Mouse (Mus musculus) adrenal gland, postnatal 10 days (tissue): ENCODE data around the gene Golph3l. TPM values are rescaled to one million over a fixed set of nuclear protein-coding genes. Genes with fewer than 3 reads are reported as not detected.
"Not testable (repeated sequence)": the region's sequence is repeated elsewhere in the genome, so short reads cannot be mapped to it uniquely, and the experiment has no call there.

Experiments
- DNase-seq: peaks from one replicate; pipeline ENCODE4 v3.0.0; 2021; ENCODE audit warnings: mixed read lengths
- total RNA-seq, 2 experiments: library from RNA; stranded (reverse); gene quantifications; 2 replicates each; pipeline ENCODE4 v1.2.3; 2021

Golph3l gene
- total RNA-seq, 2 experiments from 2014 or later: 31.9 to 35.4 TPM

GRCm38 (mm10) chr3:95624628-95625503, 36.1 kb downstream of the Golph3l start, which contains the start of gene Ensa:
Gene Ensa, plus strand, starts transcription at chr3:95624993.
- DNase-seq: peak; percentile 97

DNA sequence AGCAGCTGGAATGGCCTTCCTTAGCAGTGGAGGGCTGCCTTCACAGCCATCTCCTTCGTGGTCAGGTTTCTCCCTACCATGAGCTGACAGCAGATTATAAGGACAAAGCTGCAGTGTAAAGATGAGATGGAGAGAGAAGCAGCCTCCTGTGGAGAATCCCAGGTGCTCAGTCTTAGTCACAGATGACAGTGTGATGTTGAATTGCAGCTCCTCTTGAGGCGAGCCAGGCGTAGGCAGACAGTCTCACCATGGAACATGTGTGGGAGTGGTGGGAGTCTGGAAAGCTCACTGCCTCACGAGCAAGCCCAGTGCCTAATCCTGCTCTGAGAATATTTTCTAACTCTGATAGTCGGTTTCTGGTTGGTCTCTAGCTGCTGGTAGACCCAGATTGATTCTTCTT, 39.0 kb downstream of the Golph3l start:
- no peak for DNase-seq

DNA sequence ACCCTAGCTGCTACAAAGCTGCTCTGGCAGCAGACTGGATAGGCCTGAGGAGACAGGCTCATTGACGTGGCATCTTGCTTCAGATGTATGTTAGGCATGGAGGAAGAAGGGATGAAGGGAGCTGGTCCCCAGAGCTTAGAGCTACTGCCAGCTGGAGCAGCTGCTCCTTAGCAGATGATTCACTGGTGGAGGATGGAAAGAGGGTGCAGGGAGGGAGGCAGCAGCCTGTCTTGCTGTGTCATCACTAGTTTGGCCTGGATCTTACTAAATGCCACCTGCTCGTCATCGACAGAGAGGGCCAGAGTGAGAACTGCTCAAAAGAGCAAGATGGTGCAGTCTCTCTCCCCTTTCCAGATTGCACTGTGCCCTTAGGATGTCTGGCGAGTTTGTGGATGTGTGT, 41.0 kb downstream of the Golph3l start:
- peak; percentile 35 for DNase-seq

DNA sequence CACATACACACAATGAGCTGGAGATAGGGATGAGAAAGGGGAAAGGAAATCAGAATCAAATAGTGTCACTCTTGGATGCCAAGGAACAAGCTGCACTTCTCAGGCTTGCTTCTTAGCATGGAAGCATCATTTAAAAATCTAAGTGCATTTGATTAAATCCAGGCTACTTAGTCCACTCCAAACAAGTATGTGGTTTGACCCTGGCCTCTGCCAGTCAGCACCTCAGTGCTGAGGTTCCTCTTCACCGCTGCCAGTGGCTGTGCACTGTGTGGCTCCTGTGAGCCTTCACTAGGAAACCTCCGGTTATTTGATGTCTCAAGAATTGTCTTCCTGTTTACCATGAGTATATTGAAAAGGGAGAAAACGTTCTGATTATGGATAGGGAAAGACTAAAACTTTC, 42.1 kb downstream of the Golph3l start:
- no peak for DNase-seq

DNA sequence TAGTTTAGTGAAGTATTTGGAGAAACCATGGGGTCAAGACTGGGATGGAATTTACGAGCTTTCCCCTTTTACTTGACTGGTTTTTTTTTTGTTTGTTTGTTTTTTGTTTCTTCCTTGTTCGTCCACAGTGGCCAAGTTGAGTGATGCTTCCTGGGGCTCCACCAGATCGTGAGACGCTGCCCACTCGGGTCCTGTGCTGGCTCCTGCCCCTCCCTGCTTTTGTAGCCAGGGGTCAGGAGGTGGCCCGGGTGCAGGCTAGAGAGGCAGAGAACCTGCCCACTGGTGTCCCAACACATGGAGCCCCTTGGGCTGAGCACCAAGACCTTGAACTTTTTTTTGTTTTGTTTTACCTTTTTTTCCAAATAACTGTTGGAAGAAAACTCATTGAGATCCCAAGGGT, 42.6 kb downstream of the Golph3l start:
- DNase-seq: no peak

DNA sequence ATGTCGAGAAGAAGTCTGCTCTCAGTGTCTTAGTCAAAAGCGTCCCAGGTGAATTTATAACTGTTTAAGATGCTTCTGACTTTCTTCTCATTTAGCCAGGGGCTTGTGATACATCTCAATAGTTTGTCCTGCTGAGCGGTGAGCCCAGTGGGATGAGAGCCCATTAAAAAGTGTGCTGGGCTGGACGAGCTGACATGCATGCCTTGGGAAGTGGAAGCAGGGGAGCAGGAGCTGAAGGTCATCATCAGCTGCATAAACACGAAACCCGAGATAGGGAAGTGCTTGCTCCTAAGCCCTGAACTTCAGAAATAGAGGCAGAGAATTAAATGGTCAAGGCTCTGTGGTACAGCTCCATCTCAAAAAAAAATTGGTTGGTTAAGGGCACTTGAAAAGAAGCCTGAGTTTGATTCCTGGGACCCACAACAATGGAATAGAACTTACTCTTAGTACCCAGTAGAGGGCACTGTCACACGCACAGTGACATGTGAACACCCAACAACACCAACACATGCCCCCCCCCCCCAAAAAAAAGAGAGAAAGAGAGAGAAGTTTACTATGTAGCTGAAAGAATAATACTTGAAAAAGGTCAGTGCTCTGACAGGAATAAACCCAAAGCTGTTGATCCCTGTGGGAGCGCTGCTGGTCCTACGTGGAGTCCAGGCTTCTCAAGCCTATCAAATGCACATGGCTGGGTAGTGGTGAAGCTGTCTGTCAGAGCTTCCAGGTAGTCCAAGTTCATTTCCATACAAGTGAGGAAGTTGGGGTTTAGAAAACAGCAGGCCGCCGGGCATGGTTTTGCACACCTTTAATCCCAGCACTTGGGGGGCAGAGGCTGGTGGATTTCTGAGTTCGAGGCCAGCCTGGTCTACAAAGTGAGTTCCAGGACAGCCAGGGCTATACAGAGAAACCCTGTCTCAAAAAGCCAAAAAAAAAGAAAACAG, 44.2 kb downstream of the Golph3l start:
- no peak for DNase-seq

- no peak for DNase-seq
Observed at GRCm38 (mm10) chr3:95635636-95636035, 46.9 kb downstream of the Golph3l start.

DNA sequence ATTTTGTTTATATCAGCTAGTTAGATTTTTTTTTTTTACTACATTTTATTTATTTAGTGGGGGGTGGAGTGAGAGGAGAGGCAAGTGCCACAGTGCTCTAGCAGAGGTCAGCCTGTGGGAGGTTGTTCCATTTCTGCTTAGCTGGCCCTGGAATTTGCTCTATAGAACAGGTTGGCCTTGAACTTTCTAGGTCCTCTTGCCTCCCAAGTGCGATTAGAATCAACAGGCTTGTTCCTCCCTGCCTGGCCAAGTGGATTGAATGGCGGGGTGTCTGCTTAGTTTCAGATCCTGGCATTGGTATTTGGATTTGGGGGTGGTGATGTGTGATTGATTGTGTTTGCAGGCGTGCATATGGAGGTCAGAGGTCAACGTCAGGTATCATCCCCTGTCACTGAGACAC, 47.3 kb downstream of the Golph3l start:
- no peak for DNase-seq

- DNase-seq: no peak
Observed at GRCm38 (mm10) chr3:95639694-95640093, 51.0 kb downstream of the Golph3l start.

DNA sequence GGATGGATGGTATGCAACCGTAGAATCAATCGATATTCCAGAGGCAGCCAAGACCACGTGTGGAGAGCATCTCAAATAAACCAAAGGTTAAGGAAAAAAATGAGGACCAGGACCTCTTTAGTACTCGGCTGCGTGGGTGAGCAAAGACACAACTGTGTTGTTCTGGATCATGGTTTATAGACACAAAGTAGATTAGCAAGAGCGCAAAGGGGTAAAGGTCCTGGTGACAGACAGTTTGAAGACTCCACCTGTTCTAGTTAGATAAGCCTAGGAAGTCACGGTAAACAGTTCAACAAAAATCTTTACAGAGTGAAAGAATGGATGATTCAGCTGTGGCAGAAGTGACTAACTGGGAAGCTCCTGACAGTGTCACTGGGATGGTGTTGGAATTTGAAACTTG, 54.4 kb downstream of the Golph3l start:
- DNase-seq: no peak

GRCm38 (mm10) chr3:95645313-95646235, 56.8 kb downstream of the Golph3l start:
- DNase-seq: no peak

DNA sequence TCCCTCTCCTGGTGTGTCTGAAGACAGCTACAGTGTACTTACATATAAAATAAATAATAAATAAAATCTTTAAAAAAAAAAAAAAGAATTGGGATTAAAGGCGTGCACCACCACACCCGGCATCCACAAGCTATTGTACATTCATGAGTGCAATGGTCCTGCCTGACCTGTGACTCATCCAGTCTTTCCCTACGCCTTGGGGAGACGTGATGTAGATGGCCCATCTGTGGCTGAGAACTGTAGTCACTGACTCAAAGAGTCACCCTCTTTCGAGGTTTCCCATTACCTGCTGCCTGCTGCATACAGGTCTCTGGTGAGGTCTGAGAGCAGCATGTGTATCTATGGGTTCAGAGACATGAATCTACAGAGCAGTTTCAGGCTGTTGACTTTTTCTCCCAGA, 59.3 kb downstream of the Golph3l start:
- no peak for DNase-seq

DNA sequence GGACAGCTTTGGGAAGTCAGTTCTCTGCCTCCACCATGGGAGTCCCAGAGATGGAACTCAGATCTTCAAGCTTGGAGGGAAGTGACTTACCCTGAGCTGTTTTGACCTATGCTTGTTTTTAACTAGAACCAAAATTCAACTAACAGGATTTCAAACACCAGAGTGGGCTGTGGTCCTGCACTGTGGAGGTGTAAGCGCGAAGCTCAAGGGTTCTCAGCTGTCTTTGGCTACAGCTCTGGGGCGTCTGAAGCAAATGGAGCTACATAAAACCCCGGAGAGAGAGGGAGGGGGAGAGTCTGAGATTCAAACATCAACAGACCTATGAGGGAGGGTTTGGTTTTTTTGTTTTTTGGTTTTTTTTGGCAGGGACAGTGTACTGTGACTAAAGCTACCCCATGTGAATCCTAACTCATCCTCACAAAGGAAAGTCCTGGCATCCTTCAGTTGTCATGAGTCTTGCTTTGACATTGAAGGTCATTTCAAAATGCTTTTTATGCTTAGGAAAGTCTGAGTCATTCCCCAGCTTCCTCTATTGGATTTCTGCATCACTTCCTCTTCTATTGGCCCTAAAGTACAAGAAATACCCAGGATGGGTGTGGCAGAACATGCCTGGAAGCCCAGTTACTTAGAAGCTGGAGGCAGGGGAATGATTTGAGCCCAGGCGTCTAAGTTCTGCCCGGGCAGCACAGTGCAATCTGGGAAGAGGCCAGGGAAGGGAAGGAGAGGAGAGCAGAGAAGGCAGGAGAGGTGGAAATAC, 61.7 kb downstream of the Golph3l start:
- DNase-seq: peak; percentile 50

GRCm38 (mm10) chr3:95651033-95651373, 62.3 kb downstream of the Golph3l start:
- no peak for DNase-seq

DNA sequence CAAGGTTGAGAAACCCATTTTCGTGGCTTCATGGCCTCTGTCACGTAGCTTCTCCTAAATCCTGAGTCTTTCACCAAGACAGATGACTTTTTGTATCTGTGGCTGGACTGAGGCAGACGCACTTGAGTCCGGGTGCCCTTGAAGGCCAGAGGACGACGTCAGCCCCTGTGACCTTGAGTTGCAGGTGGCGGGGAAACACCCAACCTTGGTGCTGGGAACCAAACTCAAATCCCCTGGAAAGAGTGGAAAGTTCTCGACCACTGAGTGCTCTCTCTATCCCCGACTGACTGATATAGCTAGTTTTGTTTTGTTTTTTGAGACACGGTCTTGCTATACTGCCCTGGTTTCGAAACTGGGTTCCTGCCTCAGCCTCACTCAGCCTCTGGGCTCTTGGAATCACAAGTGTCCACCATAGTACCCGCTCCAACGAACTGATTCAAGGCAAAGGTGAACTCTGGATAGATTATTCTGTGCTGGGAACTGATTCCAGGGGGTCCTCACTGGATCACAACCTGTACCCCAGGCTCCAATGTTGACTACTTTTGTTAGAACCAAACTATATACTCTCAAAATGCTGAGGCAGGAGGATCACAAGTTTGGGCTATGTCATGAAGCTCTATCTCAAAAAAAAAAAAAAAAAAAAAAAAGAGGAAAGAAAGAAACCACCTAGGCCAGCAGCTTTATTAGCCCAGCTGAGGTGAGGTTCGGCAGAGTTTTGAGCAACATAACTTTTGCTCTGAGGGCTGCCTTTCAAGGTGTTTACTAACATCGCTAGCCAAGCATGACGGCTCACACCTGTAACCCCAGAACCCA, 62.9 kb downstream of the Golph3l start:
- peak; percentile 41 for DNase-seq

GRCm38 (mm10) chr3:95652204-95652811, 63.6 kb downstream of the Golph3l start:
- DNase-seq: no peak

DNA sequence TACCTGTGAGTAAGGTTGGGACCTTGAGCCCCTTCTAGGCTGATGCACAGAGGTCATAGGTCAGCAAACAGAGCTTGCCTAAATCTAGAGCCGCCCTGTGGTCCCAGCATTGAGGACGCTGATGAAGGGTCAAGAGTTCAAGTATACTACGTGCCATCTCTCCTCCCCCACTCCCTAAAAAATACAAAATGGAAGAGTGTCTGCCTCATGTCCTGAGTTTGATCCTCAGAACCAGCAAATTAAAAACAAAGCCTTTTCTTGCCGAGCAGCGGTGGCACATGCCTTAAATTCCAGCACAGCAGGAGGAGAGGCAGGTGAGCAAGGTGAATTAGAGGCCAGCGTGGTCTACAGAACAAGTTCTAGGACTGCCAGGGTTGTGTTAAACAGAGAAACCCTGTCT, 64.1 kb downstream of the Golph3l start:
- DNase-seq: no peak

- DNase-seq: no peak
Observed at GRCm38 (mm10) chr3:95653473-95654034, 64.8 kb downstream of the Golph3l start.

DNA sequence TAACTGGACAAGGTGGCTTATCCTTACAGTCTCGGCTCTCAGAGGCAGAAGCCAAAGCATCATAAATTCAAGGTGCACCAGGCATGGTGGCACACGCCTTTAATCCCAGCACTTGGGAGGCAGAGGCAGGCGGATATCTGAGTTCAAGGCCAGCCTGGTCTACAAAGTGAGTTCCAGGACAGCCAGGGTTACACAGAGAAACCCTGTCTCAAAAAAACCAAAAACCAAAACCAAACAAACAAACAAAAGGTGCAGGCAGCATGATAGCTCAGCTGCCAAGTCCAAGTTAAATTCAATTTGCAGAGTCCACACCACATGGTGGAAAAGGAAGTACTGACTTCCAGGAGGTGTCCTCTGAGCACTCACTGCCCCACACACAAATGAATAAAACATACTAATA, 65.6 kb downstream of the Golph3l start:
- not testable (repeated sequence) for DNase-seq

- DNase-seq: no peak
Observed at GRCm38 (mm10) chr3:95655437-95655836, 66.7 kb downstream of the Golph3l start.
